Mouse (Mus musculus): ENCODE data around the gene Klf15.

DNA sequence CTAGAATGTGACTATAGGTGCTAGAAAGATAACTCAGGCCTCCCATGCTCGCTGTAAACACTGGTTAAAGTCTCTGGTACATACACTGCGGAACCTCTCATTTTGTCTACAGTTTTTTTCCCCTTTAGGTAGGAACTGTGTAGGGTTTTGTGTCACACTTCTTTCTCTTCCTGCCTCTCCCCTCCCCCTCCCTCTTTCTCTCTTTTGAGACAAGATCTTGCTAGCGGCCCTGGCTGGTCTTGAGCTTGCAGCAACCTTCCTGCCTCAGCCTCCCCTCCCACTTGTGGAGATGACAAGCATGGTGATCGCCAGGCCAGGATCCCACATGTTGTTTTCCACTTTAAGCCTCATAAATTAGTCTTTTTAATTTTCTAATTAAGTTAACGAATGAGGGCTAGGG, 8.6 kb upstream of the Klf15 start:
- TF ChIP-seq CTCF (IDR thresholded peaks at IDR 0.05; ENCODE audit: insufficient read depth, low read length) (no peak), POLR2A (IDR thresholded peaks at IDR 0.05; ENCODE audit: borderline replicate concordance, extremely low read depth, low read depth, low read length) (no peak)

Data from lung, adult 2 months (tissue).